ENCODE assay signal across 17 mouse cellular contexts in the genomic region with DNA sequence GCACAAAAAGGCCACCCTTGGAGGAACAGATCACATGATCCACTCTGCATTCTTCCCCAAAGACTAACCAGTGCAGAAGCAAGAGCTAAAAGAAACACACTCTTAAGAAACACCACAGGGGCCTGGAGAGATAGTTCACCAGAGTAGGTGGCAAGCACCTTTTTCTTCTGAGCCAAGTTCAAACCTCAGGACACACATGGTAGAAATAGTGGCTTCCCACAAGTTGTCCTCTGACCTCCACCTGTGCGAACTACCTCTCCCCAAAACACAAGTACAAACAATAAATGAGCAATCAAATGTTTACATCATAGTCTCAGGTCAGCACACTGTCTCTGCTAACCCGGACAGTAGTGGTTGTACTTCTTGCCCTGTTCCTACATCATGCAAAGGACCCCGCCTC. TPM values are rescaled to one million over a fixed set of nuclear protein-coding genes. Genes with fewer than 3 reads are reported as not detected.
"Had no signal": no experiment of that assay in that cellular context is flagged by ENCODE, and none has a peak within 500 bp of the region (broad histone marks: within the 10 kb centered on the region; RNA-seq: fewer than 3 reads in every experiment).

No protein-coding gene starts in this region.

- H3K4me2 ChIP-seq: liver, embryonic 12.5 days; liver, embryonic 15.5 days; midbrain, embryonic 12.5 days; midbrain, embryonic 15.5 days; neural tube, embryonic 13.5 days; stomach, embryonic 15.5 days had no signal

- DNase-seq: kidney, adult 18-20 months; kidney, adult 9 months; kidney, postnatal 25 days; retina, postnatal 1 day; right cerebral cortex, postnatal 25 days; spleen, adult 18-20 months; thymus, postnatal 25 days had no signal

- H3K4me3 ChIP-seq: liver, embryonic 12.5 days; liver, embryonic 15.5 days; midbrain, embryonic 12.5 days; midbrain, embryonic 15.5 days; neural tube, embryonic 13.5 days; stomach, embryonic 15.5 days had no signal

- H3K9ac ChIP-seq: liver, embryonic 12.5 days; liver, embryonic 15.5 days; midbrain, embryonic 12.5 days; midbrain, embryonic 15.5 days; neural tube, embryonic 13.5 days; stomach, embryonic 15.5 days had no signal

- H3K9me3 ChIP-seq: liver, embryonic 12.5 days; liver, embryonic 15.5 days; midbrain, embryonic 12.5 days; midbrain, embryonic 15.5 days; neural tube, embryonic 13.5 days; stomach, embryonic 15.5 days had no signal

- H3K27me3 ChIP-seq: liver, embryonic 12.5 days; liver, embryonic 15.5 days; midbrain, embryonic 12.5 days; midbrain, embryonic 15.5 days; neural tube, embryonic 13.5 days; stomach, embryonic 15.5 days had no signal

- ATAC-seq: inflammation-experienced regulatory T-cells, adult 6 months; intestine, embryonic 16.5 days; liver, embryonic 12.5 days; midbrain, embryonic 15.5 days had no signal

- H3K36me3 ChIP-seq: liver, embryonic 12.5 days; liver, embryonic 15.5 days; midbrain, embryonic 12.5 days; midbrain, embryonic 15.5 days; neural tube, embryonic 13.5 days; stomach, embryonic 15.5 days had no signal

- H3K27ac ChIP-seq: kidney, postnatal 0 days; liver, embryonic 12.5 days; liver, embryonic 15.5 days; macrophage; midbrain, embryonic 12.5 days; midbrain, embryonic 15.5 days; neural tube, embryonic 13.5 days; stomach, embryonic 15.5 days had no signal

- H3K4me1 ChIP-seq: liver, embryonic 12.5 days; liver, embryonic 15.5 days; midbrain, embryonic 12.5 days; midbrain, embryonic 15.5 days; neural tube, embryonic 13.5 days had no signal

RNA-seq across cellular contexts. Expression of a gene that starts 45.5 kb away (rescaled TPM):
- polyA plus RNA-seq: inflammation-experienced regulatory T-cells, adult 6 months had no signal
